Comparison of ENCODE assay signal across 18 mouse cellular contexts in the genomic region with DNA sequence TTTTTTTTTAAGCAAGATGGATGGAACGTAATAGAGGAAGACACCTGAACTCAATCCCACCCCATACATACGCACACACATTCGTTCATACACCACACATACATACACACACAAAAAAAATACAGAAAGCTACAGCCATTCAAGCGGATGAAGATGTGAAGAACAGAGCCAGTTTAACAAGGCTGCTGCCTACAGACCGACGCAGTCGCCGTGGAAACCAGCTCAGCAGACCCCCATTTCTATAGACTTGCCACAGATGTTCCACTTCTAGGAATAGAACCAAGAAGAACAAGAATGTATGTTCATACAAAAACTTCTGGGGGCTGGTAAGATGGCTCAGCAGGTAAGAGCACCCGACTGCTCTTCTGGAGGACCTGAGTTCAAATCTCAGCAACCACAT.
"Had no signal": no experiment of that assay in that cellular context is flagged by ENCODE, and none has a peak within 500 bp of the region (broad histone marks: within the 10 kb centered on the region; RNA-seq: fewer than 3 reads in every experiment).

No protein-coding gene starts in this region.

- H3K27ac ChIP-seq: kidney, postnatal 0 days; limb, embryonic 13.5 days; liver, embryonic 14.5 days; midbrain, embryonic 12.5 days; neural tube, embryonic 15.5 days; stomach, embryonic 15.5 days had no signal

- H3K4me3 ChIP-seq: limb, embryonic 13.5 days; midbrain, embryonic 12.5 days; myocyte; neural tube, embryonic 15.5 days; stomach, embryonic 15.5 days had no signal

- ATAC-seq: intestine, postnatal 0 days; lung, postnatal 0 days had no signal

- H3K4me2 ChIP-seq: limb, embryonic 13.5 days; midbrain, embryonic 12.5 days; neural tube, embryonic 15.5 days; stomach, embryonic 15.5 days had no signal

- H3K27me3 ChIP-seq: neural tube, embryonic 15.5 days; stomach, embryonic 15.5 days had no signal

- DNase-seq: kidney, adult 9 months; kidney, postnatal 36 days; layer of hippocampus, adult 9-11 months; layer of hippocampus, postnatal 36 days; left cerebral cortex, postnatal 4 days; lung, adult 2 months; lung, postnatal 36 days; thymus, adult 2 months; thymus, postnatal 25 days had no signal

- H3K4me1 ChIP-seq: neural tube, embryonic 15.5 days had no signal

- H3K9me3 ChIP-seq: limb, embryonic 13.5 days; midbrain, embryonic 12.5 days; neural tube, embryonic 15.5 days; stomach, embryonic 15.5 days had no signal

- H3K36me3 ChIP-seq: limb, embryonic 13.5 days; midbrain, embryonic 12.5 days; neural tube, embryonic 15.5 days; stomach, embryonic 15.5 days had no signal

- H3K9ac ChIP-seq: limb, embryonic 13.5 days; liver, embryonic 14.5 days; midbrain, embryonic 12.5 days; neural tube, embryonic 15.5 days; stomach, embryonic 15.5 days had no signal
